Mouse (Mus musculus) intestine, embryonic 14.5 days (tissue): ENCODE data around the gene Kif26b. TPM values are rescaled to one million over a fixed set of nuclear protein-coding genes. Genes with fewer than 3 reads are reported as not detected.

Source experiments
- ATAC-seq: fragments of 200-750 bp; cut with Nextera tagmentation; replicated peaks from 2 replicates; pipeline ENCODE4 v1.8.0; 2017; ENCODE audit warnings: low read depth, moderate number of reproducible peaks, moderate TSS enrichment, moderate library complexity; ENCODE audit not compliant: low FRiP score, low TSS enrichment
- DNase-seq: peaks from one replicate; pipeline ENCODE4 v3.0.0-alpha.2; 2018; ENCODE audit warnings: low spot score
- H3K27ac ChIP-seq: fragments of 300-500 bp; sonication (generic); 2 replicates; pipeline ENCODE4 v1.5.1; 2014; ENCODE audit warnings: low read depth, mild to moderate bottlenecking, control low read depth
- H3K27me3 ChIP-seq: fragments of 300-500 bp; sonication (generic); replicated peaks from 2 replicates; pipeline ENCODE4 v1.6.1; 2014; ENCODE audit warnings: low read length, control low read depth; ENCODE audit not compliant: control insufficient read depth, insufficient read depth
- H3K36me3 ChIP-seq: fragments of 300-500 bp; sonication (generic); 2 replicates; pipeline ENCODE4 v1.6.1; 2014; ENCODE audit warnings: low read length, control low read depth; ENCODE audit not compliant: control insufficient read depth, insufficient read depth
- H3K4me1 ChIP-seq: fragments of 300-500 bp; sonication (generic); replicated peaks from 2 replicates; pipeline ENCODE4 v1.6.1; 2014; ENCODE audit warnings: low read length, control low read depth, mixed read lengths; ENCODE audit not compliant: control insufficient read depth, insufficient read depth
- H3K4me2 ChIP-seq: fragments of 300-500 bp; sonication (generic); 2 replicates; pipeline ENCODE4 v1.6.1; 2014; ENCODE audit warnings: low read length
- H3K4me3 ChIP-seq: fragments of 300-500 bp; sonication (generic); 2 replicates; pipeline ENCODE4 v1.5.1; 2014; ENCODE audit warnings: low read depth, low read length, control low read depth, mixed read lengths
- H3K9ac ChIP-seq: fragments of 300-500 bp; sonication (generic); 2 replicates; pipeline ENCODE4 v1.6.1; 2014; ENCODE audit warnings: mild to moderate bottlenecking, low read length
- H3K9me3 ChIP-seq: fragments of 300-500 bp; sonication (generic); 2 replicates; pipeline ENCODE4 v1.6.1; 2016; ENCODE audit warnings: low read length, control low read depth; ENCODE audit not compliant: control insufficient read depth
- WGBS: fragments of 180-500 bp; shearing (Covaris S2); extraction: QIAGEN DNeasy Blood & Tissue Kit; methylation state at CpG from one replicate; pipeline ENCODE4 v1.1.7; 2014; 5-methylcytosine and 5-hydroxymethylcytosine counted together
- polyA plus RNA-seq: library from polyadenylated mRNA; unstranded; fragments of >200 nt; fragmentation: Nextera tagmentation; extraction: Ambion mirVana; gene quantifications from 2 replicates; pipeline ENCODE4 v1.2.1, GENCODE M21; 2014

Gene Kif26b
- polyA plus RNA-seq, 1 experiment from 2014 or later: 8.8 TPM

GRCm38 (mm10) chr1:178850569-178850968 lies 321.6 kb downstream of the Kif26b start:
- no peak overlapping the region for H3K9ac ChIP-seq
- ATAC-seq: no peak

GRCm38 (mm10) chr1:178854936-178855335 lies 326.0 kb downstream of the Kif26b start:
- H3K27ac ChIP-seq: no peak overlapping the region
- H3K9ac ChIP-seq: no peak overlapping the region
- DNase-seq: no peak
- no peak overlapping the region for H3K4me2 ChIP-seq
- H3K4me1 ChIP-seq: no peaks in the 10 kb centered on the region
- H3K27me3 ChIP-seq: no peaks in the 10 kb centered on the region
- H3K4me3 ChIP-seq: no peak overlapping the region
- WGBS: 87% methylated on average over 4 of the region's 4 CpGs
- no peak for ATAC-seq
- H3K9me3 ChIP-seq: no peaks in the 10 kb centered on the region
- no peaks in the 10 kb centered on the region for H3K36me3 ChIP-seq

More at GRCm38 (mm10) chr1:178850569-178850968, 321.6 kb downstream of the Kif26b start:
- WGBS: 75% methylated on average over 1 of the region's 1 CpGs
- Histone ChIP-seq H3K27ac (no peak overlapping the region), H3K9me3 (no peaks in the 10 kb centered on the region), H3K4me3 (no peak overlapping the region), H3K4me1 (no peaks in the 10 kb centered on the region), H3K27me3 (no peaks in the 10 kb centered on the region), H3K4me2 (no peak overlapping the region), H3K36me3 (no peaks in the 10 kb centered on the region)
- DNase-seq: no peak

- 65% methylated on average over 6 of the region's 6 CpGs for WGBS
Observed at GRCm38 (mm10) chr1:178855974-178856373, 327.0 kb downstream of the Kif26b start.

GRCm38 (mm10) chr1:178860671-178861391 lies 331.9 kb downstream of the Kif26b start:
- no peak overlapping the region for H3K4me2 ChIP-seq
- no peak for ATAC-seq
- H3K27me3 ChIP-seq: no peaks in the 10 kb centered on the region
- 50% methylated on average over 8 of the region's 8 CpGs for WGBS
- DNase-seq: no peak
- H3K4me1 ChIP-seq: no peaks in the 10 kb centered on the region
- H3K36me3 ChIP-seq: no peaks in the 10 kb centered on the region
- no peak overlapping the region for H3K9ac ChIP-seq
- no peak overlapping the region for H3K27ac ChIP-seq
- H3K4me3 ChIP-seq: no peak overlapping the region
- no peaks in the 10 kb centered on the region for H3K9me3 ChIP-seq

More at GRCm38 (mm10) chr1:178855974-178856373, 327.0 kb downstream of the Kif26b start:
- Histone ChIP-seq H3K9ac (no peak overlapping the region), H3K4me3 (no peak overlapping the region), H3K4me2 (no peak overlapping the region), H3K27me3 (no peaks in the 10 kb centered on the region), H3K9me3 (no peaks in the 10 kb centered on the region), H3K27ac (no peak overlapping the region), H3K36me3 (no peaks in the 10 kb centered on the region), H3K4me1 (no peaks in the 10 kb centered on the region)
- ATAC-seq (no peak), DNase-seq (no peak)

- H3K27ac ChIP-seq: no peak overlapping the region
- WGBS: 93% methylated on average over 8 of the region's 8 CpGs
- H3K4me1 ChIP-seq: no peaks in the 10 kb centered on the region
- no peak for ATAC-seq
- no peaks in the 10 kb centered on the region for H3K9me3 ChIP-seq
- H3K4me2 ChIP-seq: no peak overlapping the region
- no peaks in the 10 kb centered on the region for H3K36me3 ChIP-seq
- no peaks in the 10 kb centered on the region for H3K27me3 ChIP-seq
- no peak for DNase-seq
- no peak overlapping the region for H3K9ac ChIP-seq
- no peak overlapping the region for H3K4me3 ChIP-seq
Observed at GRCm38 (mm10) chr1:178861392-178861762, 332.5 kb downstream of the Kif26b start.

GRCm38 (mm10) chr1:178863756-178864155 lies 334.8 kb downstream of the Kif26b start:
- no peaks in the 10 kb centered on the region for H3K4me1 ChIP-seq
- H3K36me3 ChIP-seq: no peaks in the 10 kb centered on the region
- no peak overlapping the region for H3K4me2 ChIP-seq
- ATAC-seq (no peak), DNase-seq (no peak)
- no peaks in the 10 kb centered on the region for H3K9me3 ChIP-seq
- WGBS: 82% methylated on average over 6 of the region's 6 CpGs
- no peak overlapping the region for H3K4me3 ChIP-seq
- H3K27ac ChIP-seq: no peak overlapping the region
- H3K27me3 ChIP-seq: no peaks in the 10 kb centered on the region
- H3K9ac ChIP-seq: no peak overlapping the region

GRCm38 (mm10) chr1:178864297-178864696 lies 335.4 kb downstream of the Kif26b start:
- H3K27ac ChIP-seq: no peak overlapping the region
- WGBS: 73% methylated on average over 4 of the region's 4 CpGs
- no peaks in the 10 kb centered on the region for H3K36me3 ChIP-seq
- H3K9ac ChIP-seq: no peak overlapping the region
- ATAC-seq (no peak), DNase-seq (no peak)
- no peaks in the 10 kb centered on the region for H3K27me3 ChIP-seq
- H3K4me1 ChIP-seq: no peaks in the 10 kb centered on the region
- no peaks in the 10 kb centered on the region for H3K9me3 ChIP-seq
- no peak overlapping the region for H3K4me3 ChIP-seq
- H3K4me2 ChIP-seq: no peak overlapping the region

GRCm38 (mm10) chr1:178866757-178867156 lies 337.8 kb downstream of the Kif26b start:
- H3K4me2 ChIP-seq: no peak overlapping the region
- no peak for ATAC-seq
- WGBS: 93% methylated on average over 4 of the region's 4 CpGs
- H3K27ac ChIP-seq: no peak overlapping the region
- no peak overlapping the region for H3K4me3 ChIP-seq
- H3K4me1 ChIP-seq: peaks cover 16% of the 10 kb centered on the region; the same call in 1 of the 2 replicates
- no peaks in the 10 kb centered on the region for H3K36me3 ChIP-seq
- H3K27me3 ChIP-seq: no peaks in the 10 kb centered on the region
- DNase-seq: no peak
- no peaks in the 10 kb centered on the region for H3K9me3 ChIP-seq
- H3K9ac ChIP-seq: no peak overlapping the region

GRCm38 (mm10) chr1:178871055-178871454 lies 342.1 kb downstream of the Kif26b start:
- Histone ChIP-seq H3K4me3 (no peak overlapping the region), H3K4me2 (no peak overlapping the region), H3K27ac (peak overlapping the region; percentile 55; the same call in 1 of the 2 replicates), H3K27me3 (no peaks in the 10 kb centered on the region), H3K4me1 (peaks cover 16% of the 10 kb centered on the region; the same call in 1 of the 2 replicates), H3K9ac (no peak overlapping the region), H3K36me3 (0 out of 2 replicates have a peak, but pooled peaks cover 10% of the 10 kb centered on the region), H3K9me3 (no peaks in the 10 kb centered on the region)
- ATAC-seq (no peak), DNase-seq (no peak)
- 27% methylated on average over 3 of the region's 3 CpGs for WGBS
